Mouse (Mus musculus) embryonic fibroblast, embryonic 13.5 days (primary cell): ENCODE measurements around the gene Scgb2b11. TPM values are rescaled to one million over a fixed set of nuclear protein-coding genes. Genes with fewer than 3 reads are reported as not detected.
"Not testable (repeated sequence)": the region's sequence is repeated elsewhere in the genome, so short reads cannot be mapped to it uniquely, and the experiment has no call there.

Source experiments
- H3K27ac ChIP-seq: 2 replicates; pipeline ENCODE4 v1.5.1; 2012; ENCODE audit warnings: low read length, control low read depth, inconsistent platforms; ENCODE audit not compliant: insufficient read depth
- H3K4me1 ChIP-seq: 2 replicates; pipeline ENCODE4 v1.6.1; 2011; ENCODE audit warnings: low read length; ENCODE audit not compliant: control insufficient read depth, insufficient read depth
- H3K4me3 ChIP-seq: 2 replicates; pipeline ENCODE4 v1.5.1; 2011; ENCODE audit warnings: mild to moderate bottlenecking, control low read depth, low read length; ENCODE audit not compliant: insufficient read depth
- polyA plus RNA-seq: library from polyadenylated mRNA; stranded (reverse); fragments of >200 nt; gene quantifications from 2 replicates; pipeline ENCODE4 v1.2.4, GENCODE M21; 2011; ENCODE audit warnings: low read depth; ENCODE audit not compliant: missing spikeins, insufficient read length

Gene Scgb2b11
- not detected in 2 replicates for polyA plus RNA-seq

DNA sequence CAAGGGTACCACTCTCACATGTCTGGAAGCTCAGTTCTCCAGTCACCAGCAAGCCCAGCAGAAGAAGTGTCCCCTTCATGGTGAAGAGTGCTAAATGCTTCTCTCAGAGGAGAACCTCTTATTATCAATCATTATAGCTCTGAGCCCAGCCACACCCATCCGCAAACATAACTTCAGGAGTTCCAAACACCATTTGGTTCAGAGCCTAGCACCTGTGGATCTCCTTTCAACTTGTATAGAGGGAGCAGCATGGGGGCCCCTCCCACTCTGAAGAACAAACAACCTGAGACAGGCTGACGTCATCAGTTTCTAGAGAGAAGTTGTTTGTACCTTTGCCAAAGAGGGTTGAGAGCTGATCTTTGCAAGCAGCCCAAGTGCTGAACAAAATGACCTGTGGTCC, at the start of gene Scgb2b11:
Gene Scgb2b11, minus strand, starts transcription at position 101 of the 400 bp plus-strand sequence.
- not testable (repeated sequence) for H3K4me3 ChIP-seq, H3K27ac ChIP-seq, H3K4me1 ChIP-seq

DNA sequence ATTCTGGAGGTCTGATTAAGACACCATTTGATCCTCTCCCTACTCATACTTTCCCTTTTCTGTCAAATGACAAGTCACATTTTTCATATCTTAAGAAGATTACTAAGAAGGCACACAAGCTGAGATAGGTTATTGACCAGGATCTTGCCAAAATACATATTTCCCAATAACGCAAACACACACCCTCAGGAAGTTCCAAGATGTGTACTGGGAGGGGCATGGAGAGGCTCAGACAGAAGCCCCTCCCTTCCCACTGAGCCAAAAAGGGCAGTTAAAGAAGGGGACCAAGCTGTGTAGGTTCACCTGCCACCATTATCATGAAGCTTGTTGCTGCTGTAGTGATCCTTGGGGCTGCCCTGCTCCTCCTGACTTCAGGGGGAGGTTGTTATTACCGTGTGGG, 11.6 kb upstream of the Scgb2b11 start, which contains the start of gene Scgb1b11:
Gene Scgb1b11, plus strand, starts transcription at position 301 of the 400 bp plus-strand sequence.
- H3K4me3 ChIP-seq, H3K4me1 ChIP-seq, H3K27ac ChIP-seq: not testable (repeated sequence)

Other genes starting within 250 kb of the Scgb2b11 start
- not detected in 2 replicates for gene Scgb1b10, start 110.3 kb downstream of the Scgb2b11 start, polyA plus RNA-seq
- gene Scgb1b11, start 11.7 kb upstream of the Scgb2b11 start, polyA plus RNA-seq, result not detected in 2 replicates
- gene Scgb2b12, start 116.1 kb upstream of the Scgb2b11 start, polyA plus RNA-seq, result not detected in 2 replicates
- gene Scgb1b12, start 123.0 kb upstream of the Scgb2b11 start, polyA plus RNA-seq, result not detected in 2 replicates
- not detected in 2 replicates for gene Scgb1b29, start 230.4 kb upstream of the Scgb2b11 start, polyA plus RNA-seq